Mouse (Mus musculus) ES-E14 (cell line): ENCODE data around the gene Gm44596.

Source experiments
- MAFK ChIP-seq: IDR thresholded peaks from 2 replicates; pipeline ENCODE4 v1.6.1; 2014; ENCODE audit warnings: mild to moderate bottlenecking, low read depth, low read length, inconsistent platforms; ENCODE audit not compliant: insufficient read depth
- ZNF384 ChIP-seq: IDR thresholded peaks from 2 replicates; pipeline ENCODE4 v1.6.1; 2012; ENCODE audit warnings: low read depth, low read length, inconsistent platforms

DNA sequence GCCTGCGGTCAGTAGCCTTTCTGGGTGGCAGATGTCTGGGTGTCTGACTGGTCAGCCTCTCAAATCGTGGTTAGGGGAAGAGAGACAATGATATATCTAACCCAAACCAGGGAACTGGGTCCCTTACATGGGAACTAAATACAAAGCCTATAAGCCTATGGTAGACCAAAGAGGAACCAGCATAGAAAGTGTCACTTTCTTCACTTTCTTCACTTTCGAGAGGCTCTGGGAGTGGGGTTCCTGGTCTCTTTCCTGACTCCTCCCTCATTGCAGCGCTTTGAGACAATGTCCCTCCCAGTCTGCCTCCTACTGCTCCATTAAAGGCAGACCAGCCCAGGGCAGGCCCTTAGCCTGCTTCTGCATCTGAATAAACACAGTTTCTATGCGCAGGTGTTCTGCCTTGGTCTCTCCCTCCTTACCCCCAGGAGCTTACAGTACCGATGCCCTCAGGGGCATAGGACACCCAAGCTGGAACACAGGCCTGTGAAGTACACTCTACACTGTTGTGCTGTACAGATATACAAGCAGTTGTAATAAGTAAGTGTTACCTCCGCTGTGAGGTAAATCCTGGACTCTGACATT is 33.3 kb downstream of the Gm44596 start:
- TF ChIP-seq MAFK (no peak), ZNF384 (no peak)
